Mouse (Mus musculus): ENCODE measurements around the gene Uba52. TPM values are rescaled to one million over a fixed set of nuclear protein-coding genes. Genes with fewer than 3 reads are reported as not detected.
A peak's percentile ranks its signal among the peaks of the same experiment; 100 is the strongest.

The Uba52 gene
- polyA plus RNA-seq, 1 experiment from 2014 or later = 684 TPM

DNA sequence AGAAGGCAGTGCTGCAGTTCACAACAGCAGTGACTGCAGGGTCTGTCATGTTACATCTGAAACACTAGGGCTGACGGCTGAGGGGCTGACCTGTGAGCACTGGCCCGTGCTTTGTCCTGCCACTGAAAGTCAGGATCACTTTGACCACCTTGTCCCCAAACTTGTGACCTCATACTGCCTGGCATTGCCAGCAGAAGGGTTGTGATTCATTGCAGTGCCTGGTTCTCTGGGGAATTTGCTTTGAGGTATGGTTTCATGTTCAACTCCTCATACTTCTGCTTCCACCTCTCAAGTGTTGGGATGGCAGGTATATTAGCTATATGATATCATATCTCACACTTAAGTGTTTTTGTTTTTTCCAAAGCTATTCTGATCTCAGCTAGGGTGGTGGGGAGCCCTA lies 25.1 kb upstream of the Uba52 start:
- H3K9ac ChIP-seq (replicated peaks) = no peak overlapping the region
- peaks cover 56% of the 10 kb centered on the region for H3K36me3 ChIP-seq (replicated peaks; ENCODE audit: insufficient read depth, low read length)
- peaks cover 11% of the 10 kb centered on the region for H3K4me1 ChIP-seq (ENCODE audit: insufficient read depth)
- no peak overlapping the region for H3K4me3 ChIP-seq (ENCODE audit: low read depth, low read length)
- no peak for TF ChIP-seq CTCF (IDR thresholded peaks at IDR 0.05; ENCODE audit: low read depth)
- no peak for TF ChIP-seq EP300 (IDR thresholded peaks at IDR 0.05; ENCODE audit: low read depth)
- WGBS (ENCODE audit: insufficient replicate concordance) = 82% methylated on average over 2 of the region's 2 CpGs
- no peak overlapping the region for H3K27ac ChIP-seq (ENCODE audit: low read depth)
- no peak overlapping the region for H3K4me2 ChIP-seq (ENCODE audit: low read depth, low read length)
- ATAC-seq = no peak
- no peaks in the 10 kb centered on the region for H3K27me3 ChIP-seq (ENCODE audit: insufficient read depth, low read length)
- no peaks in the 10 kb centered on the region for H3K9me3 ChIP-seq (ENCODE audit: low read length)
- DNase-seq = no peak

DNA sequence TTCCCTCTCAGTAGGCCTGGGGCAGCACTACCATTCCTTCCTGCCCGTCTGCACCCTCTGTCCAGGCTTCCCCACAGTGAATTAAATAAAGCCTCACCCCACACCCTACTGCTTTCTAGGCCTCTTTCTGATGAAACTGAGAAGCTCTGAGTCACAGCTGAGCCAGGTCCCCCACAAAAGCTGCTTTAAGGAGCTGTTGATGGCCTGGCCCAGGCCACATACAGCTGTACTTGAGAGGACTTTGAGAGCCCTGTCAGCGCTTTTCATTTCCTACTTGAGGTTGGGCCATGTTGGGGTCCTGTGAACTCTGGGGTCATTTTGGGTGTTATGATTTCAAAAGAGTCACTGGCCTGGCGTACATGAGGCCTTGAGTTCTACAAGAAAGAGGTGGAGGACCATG lies 24.6 kb upstream of the Uba52 start:
- no peaks in the 10 kb centered on the region for H3K9me3 ChIP-seq (ENCODE audit: low read length)
- H3K27ac ChIP-seq (ENCODE audit: low read depth) = no peak overlapping the region
- H3K4me1 ChIP-seq (ENCODE audit: insufficient read depth) = peaks cover 8% of the 10 kb centered on the region
- no peak for DNase-seq
- 93% methylated on average over 3 of the region's 3 CpGs for WGBS (ENCODE audit: insufficient replicate concordance)
- H3K36me3 ChIP-seq (replicated peaks; ENCODE audit: insufficient read depth, low read length) = peaks cover 59% of the 10 kb centered on the region
- H3K27me3 ChIP-seq (ENCODE audit: insufficient read depth, low read length) = no peaks in the 10 kb centered on the region
- H3K4me3 ChIP-seq (ENCODE audit: low read depth, low read length) = no peak overlapping the region
- no peak overlapping the region for H3K4me2 ChIP-seq (ENCODE audit: low read depth, low read length)
- no peak overlapping the region for H3K9ac ChIP-seq (replicated peaks)
- TF ChIP-seq EP300 (IDR thresholded peaks at IDR 0.05; ENCODE audit: low read depth) (no peak), CTCF (IDR thresholded peaks at IDR 0.05; ENCODE audit: low read depth) (no peak)
- ATAC-seq = no peak

DNA sequence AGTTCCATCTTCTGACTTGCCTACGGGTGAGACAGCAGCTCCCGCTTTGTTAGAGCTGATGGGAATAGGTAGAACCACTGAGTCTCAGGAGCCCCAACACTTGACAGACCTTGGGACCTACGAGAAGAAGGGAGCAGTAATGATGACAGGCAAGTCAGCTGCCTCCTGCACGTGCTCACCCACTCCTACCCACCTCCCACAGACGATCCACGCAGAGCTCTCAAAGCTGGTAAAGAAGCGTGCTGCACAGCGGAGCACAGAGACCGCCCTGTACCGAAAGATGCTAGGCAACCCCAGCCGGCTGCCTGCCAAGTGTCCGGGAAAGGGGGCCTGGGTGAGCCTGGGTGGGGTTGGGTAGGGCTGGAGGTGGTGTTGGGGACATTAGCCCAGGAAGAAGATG lies 23.7 kb upstream of the Uba52 start:
- H3K27ac ChIP-seq (ENCODE audit: low read depth) = no peak overlapping the region
- H3K36me3 ChIP-seq (replicated peaks; ENCODE audit: insufficient read depth, low read length) = peaks cover 59% of the 10 kb centered on the region
- H3K4me1 ChIP-seq (ENCODE audit: insufficient read depth) = peaks cover 17% of the 10 kb centered on the region
- WGBS (ENCODE audit: insufficient replicate concordance) = 90% methylated on average over 12 of the region's 12 CpGs
- TF ChIP-seq EP300 (IDR thresholded peaks at IDR 0.05; ENCODE audit: low read depth) (no peak), CTCF (IDR thresholded peaks at IDR 0.05; ENCODE audit: low read depth) (no peak)
- H3K9me3 ChIP-seq (ENCODE audit: low read length) = no peaks in the 10 kb centered on the region
- DNase-seq (no peak), ATAC-seq (no peak)
- H3K9ac ChIP-seq (replicated peaks) = no peak overlapping the region
- H3K4me2 ChIP-seq (ENCODE audit: low read depth, low read length) = no peak overlapping the region
- H3K4me3 ChIP-seq (ENCODE audit: low read depth, low read length) = no peak overlapping the region
- no peaks in the 10 kb centered on the region for H3K27me3 ChIP-seq (ENCODE audit: insufficient read depth, low read length)

DNA sequence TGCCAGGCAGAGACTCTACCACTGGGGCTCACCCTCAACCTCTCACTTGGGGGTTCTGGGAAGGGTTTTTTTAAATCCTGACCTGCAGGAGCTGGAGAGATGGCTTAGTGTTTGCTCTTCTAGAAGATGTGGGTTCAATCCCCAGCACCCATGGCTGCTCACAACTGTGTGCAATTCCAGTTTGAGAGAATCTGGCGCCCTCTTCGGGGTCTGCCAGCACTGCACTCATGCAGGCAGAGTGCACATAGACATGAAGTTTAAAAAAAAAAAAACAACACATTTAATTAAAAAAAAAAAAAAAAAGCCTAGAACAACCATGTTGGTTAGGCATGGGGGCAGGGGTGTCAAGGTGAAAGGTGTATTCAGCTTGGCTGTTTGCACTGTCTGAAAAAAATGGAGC lies 19.7 kb upstream of the Uba52 start:
- ATAC-seq (no peak), DNase-seq (no peak)
- Histone ChIP-seq H3K27ac (ENCODE audit: low read depth) (peak overlapping the region; percentile 86), H3K9me3 (ENCODE audit: low read length) (no peaks in the 10 kb centered on the region), H3K4me1 (ENCODE audit: insufficient read depth) (peaks cover 30% of the 10 kb centered on the region), H3K4me3 (ENCODE audit: low read depth, low read length) (no peak overlapping the region), H3K4me2 (ENCODE audit: low read depth, low read length) (0 out of 2 replicates have a peak overlapping the region, but pooled peaks have one; percentile 64), H3K9ac (replicated peaks) (no peak overlapping the region), H3K27me3 (ENCODE audit: insufficient read depth, low read length) (no peaks in the 10 kb centered on the region), H3K36me3 (replicated peaks; ENCODE audit: insufficient read depth, low read length) (peaks cover 41% of the 10 kb centered on the region)
- TF ChIP-seq CTCF (IDR thresholded peaks at IDR 0.05; ENCODE audit: low read depth) (peak; percentile 27; the same call in 1 of the 2 replicates), EP300 (IDR thresholded peaks at IDR 0.05; ENCODE audit: low read depth) (no peak)
- 87% methylated on average over 2 of the region's 2 CpGs for WGBS (ENCODE audit: insufficient replicate concordance)

DNA sequence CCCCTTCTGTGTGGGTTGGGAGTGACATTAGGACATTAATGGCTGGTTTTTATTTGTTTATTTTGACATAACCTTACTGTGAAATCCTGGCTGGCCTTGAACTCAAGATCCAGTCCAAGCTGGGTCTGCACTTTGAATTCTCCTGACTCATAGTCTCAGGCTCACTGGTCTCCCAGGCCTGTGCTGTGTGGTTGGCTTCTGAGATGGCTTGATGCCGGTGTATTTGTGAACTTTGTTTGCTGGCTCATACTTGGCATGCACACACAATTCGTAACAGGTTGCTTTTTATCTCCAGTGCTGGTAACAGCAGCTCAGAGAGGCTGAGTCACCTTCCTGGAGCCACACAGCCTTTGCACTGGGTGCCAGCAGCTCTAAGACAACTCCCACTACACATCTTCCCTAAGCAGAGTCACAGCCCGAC lies 19.1 kb upstream of the Uba52 start:
- Histone ChIP-seq H3K27ac (ENCODE audit: low read depth) (peak overlapping the region; percentile 86), H3K27me3 (ENCODE audit: insufficient read depth, low read length) (no peaks in the 10 kb centered on the region), H3K4me1 (ENCODE audit: insufficient read depth) (peaks cover 30% of the 10 kb centered on the region), H3K36me3 (replicated peaks; ENCODE audit: insufficient read depth, low read length) (peaks cover 38% of the 10 kb centered on the region), H3K4me3 (ENCODE audit: low read depth, low read length) (peak overlapping the region; percentile 90), H3K9me3 (ENCODE audit: low read length) (no peaks in the 10 kb centered on the region), H3K9ac (replicated peaks) (peak overlapping the region; percentile 55), H3K4me2 (ENCODE audit: low read depth, low read length) (peak overlapping the region; percentile 64; the same call in 1 of the 2 replicates)
- 64% methylated on average over 3 of the region's 3 CpGs for WGBS (ENCODE audit: insufficient replicate concordance)
- TF ChIP-seq CTCF (IDR thresholded peaks at IDR 0.05; ENCODE audit: low read depth) (no peak), EP300 (IDR thresholded peaks at IDR 0.05; ENCODE audit: low read depth) (no peak)
- ATAC-seq = peak; percentile 55
- no peak for DNase-seq

DNA sequence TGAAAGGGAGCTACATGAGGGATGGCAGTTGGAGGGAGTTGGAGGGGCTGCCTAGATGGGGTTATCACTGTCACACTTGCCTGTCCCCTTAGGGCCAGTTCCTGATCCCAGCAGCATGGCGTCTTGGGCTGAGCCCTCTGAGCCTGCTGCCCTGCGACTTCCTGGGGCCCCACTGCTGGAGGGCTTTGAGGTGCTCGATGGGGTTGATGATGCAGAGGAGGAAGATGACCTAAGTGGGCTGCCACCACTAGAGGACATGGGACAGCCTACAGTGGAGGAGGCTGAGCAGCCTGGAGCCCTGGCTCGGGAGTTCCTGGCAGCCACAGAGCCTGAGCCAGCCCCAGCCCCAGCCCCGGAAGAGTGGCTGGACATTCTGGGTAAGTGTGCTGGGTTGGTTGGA lies 18.7 kb upstream of the Uba52 start:
- Histone ChIP-seq H3K9ac (replicated peaks) (peak overlapping the region; percentile 55), H3K4me2 (ENCODE audit: low read depth, low read length) (peak overlapping the region; percentile 64), H3K4me1 (ENCODE audit: insufficient read depth) (peaks cover 30% of the 10 kb centered on the region), H3K9me3 (ENCODE audit: low read length) (no peaks in the 10 kb centered on the region), H3K27me3 (ENCODE audit: insufficient read depth, low read length) (no peaks in the 10 kb centered on the region), H3K27ac (ENCODE audit: low read depth) (peak overlapping the region; percentile 86), H3K36me3 (replicated peaks; ENCODE audit: insufficient read depth, low read length) (peaks cover 34% of the 10 kb centered on the region), H3K4me3 (ENCODE audit: low read depth, low read length) (peak overlapping the region; percentile 90)
- 38% methylated on average over 5 of the region's 5 CpGs for WGBS (ENCODE audit: insufficient replicate concordance)
- DNase-seq (no peak), ATAC-seq (peak; percentile 4)
- no peak for TF ChIP-seq EP300 (IDR thresholded peaks at IDR 0.05; ENCODE audit: low read depth)
- TF ChIP-seq CTCF (IDR thresholded peaks at IDR 0.05; ENCODE audit: low read depth) = no peak

All from liver, postnatal 0 days (tissue).